Mouse (Mus musculus) thymus, adult 2 months (tissue): ENCODE data around the gene Nkain4. TPM values are rescaled to one million over a fixed set of nuclear protein-coding genes. Genes with fewer than 3 reads are reported as not detected.

Experiments used
- DNase-seq: peaks from one replicate; pipeline ENCODE4 v3.0.0; 2021
- H3K27ac ChIP-seq: fragments of 200-500 bp; 2 replicates; pipeline ENCODE4 v1.5.1; 2012; ENCODE audit warnings: low read length, control low read depth; ENCODE audit not compliant: control insufficient read depth, insufficient read depth
- H3K27me3 ChIP-seq: fragments of 200-500 bp; 2 replicates; pipeline ENCODE4 v1.6.1; 2012; ENCODE audit warnings: mild to moderate bottlenecking, low read length, moderate library complexity, mixed read lengths; ENCODE audit not compliant: control insufficient read depth, insufficient read depth
- H3K36me3 ChIP-seq: fragments of 200-500 bp; 2 replicates; pipeline ENCODE4 v1.6.1; 2012; ENCODE audit warnings: mild to moderate bottlenecking, low read length, moderate library complexity; ENCODE audit not compliant: control insufficient read depth, insufficient read depth
- H3K4me1 ChIP-seq: fragments of 200-500 bp; replicated peaks from 2 replicates; pipeline ENCODE4 v1.6.1; 2012; ENCODE audit warnings: low read length; ENCODE audit not compliant: control insufficient read depth, insufficient read depth
- H3K4me3 ChIP-seq: fragments of 200-500 bp; 2 replicates; pipeline ENCODE4 v1.5.1; 2012; ENCODE audit warnings: mild to moderate bottlenecking, low read length, control low read depth, moderate library complexity; ENCODE audit not compliant: control insufficient read depth, insufficient read depth
- CTCF ChIP-seq: fragments of 200-500 bp; IDR thresholded peaks from 2 replicates; pipeline ENCODE4 v1.5.1; 2012; ENCODE audit warnings: mild to moderate bottlenecking, control low read depth, low read length, moderate library complexity, borderline replicate concordance; ENCODE audit not compliant: control insufficient read depth, poor library complexity, insufficient read depth; ENCODE audit errors: extremely low read depth
- POLR2A ChIP-seq: fragments of 200-500 bp; IDR thresholded peaks from 2 replicates; pipeline ENCODE4 v1.6.1; 2012; ENCODE audit warnings: mild to moderate bottlenecking, low read length, control low read depth, moderate library complexity; ENCODE audit not compliant: control insufficient read depth, poor library complexity, insufficient read depth; ENCODE audit errors: extremely low read depth
- WGBS: fragments of 180-500 bp; shearing (Covaris S2); methylation state at CpG from one replicate; pipeline ENCODE4 v1.1.7; 2018; 5-methylcytosine and 5-hydroxymethylcytosine counted together
- polyA plus RNA-seq: library from polyadenylated mRNA; depleted of rRNA; stranded (reverse); fragments of >200 nt; gene quantifications from 2 replicates; pipeline ENCODE4 v1.2.3, GENCODE M21; 2012

Nkain4 gene
- polyA plus RNA-seq, 1 experiment: 24.6 TPM

GRCm38 (mm10) chr2:180902086-180902485 lies 52.4 kb downstream of the Nkain4 start:
- TF ChIP-seq POLR2A: no peak
- no peak for TF ChIP-seq CTCF
- no peak overlapping the region for H3K4me3 ChIP-seq
- peaks cover 15% of the 10 kb centered on the region for H3K36me3 ChIP-seq
- WGBS: 54% methylated on average over 2 of the region's 2 CpGs
- no peaks in the 10 kb centered on the region for H3K27me3 ChIP-seq
- peak; percentile 15 for DNase-seq
- H3K4me1 ChIP-seq: no peaks in the 10 kb centered on the region
- no peak overlapping the region for H3K27ac ChIP-seq

DNA sequence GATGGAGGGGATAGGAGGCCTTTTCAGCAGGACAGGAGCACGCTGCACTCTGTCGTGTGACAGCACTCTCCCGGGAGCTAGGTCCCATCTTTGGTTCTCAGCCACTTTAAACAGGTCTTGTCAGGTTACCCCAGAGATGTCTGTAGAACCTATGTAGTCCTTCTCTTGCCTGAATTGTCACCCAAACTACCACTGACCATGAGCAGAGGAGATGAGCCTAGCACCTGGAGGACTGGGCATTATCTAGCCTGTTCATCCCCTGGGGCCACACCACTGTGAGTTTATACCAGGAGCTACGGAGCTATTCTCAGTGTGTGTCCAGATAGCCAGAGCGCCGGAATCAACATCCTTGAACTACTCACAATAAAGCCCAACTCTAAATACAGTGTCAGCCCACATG lies 56.6 kb downstream of the Nkain4 start:
- H3K4me3 ChIP-seq: no peak overlapping the region
- H3K27ac ChIP-seq: no peak overlapping the region
- 84% methylated on average over 6 of the region's 6 CpGs for WGBS
- H3K27me3 ChIP-seq: peaks cover 10% of the 10 kb centered on the region; the same call in 1 of the 2 replicates
- no peaks in the 10 kb centered on the region for H3K36me3 ChIP-seq
- DNase-seq: no peak
- 0 out of 2 replicates have a peak, but pooled peaks cover 3% of the 10 kb centered on the region for H3K4me1 ChIP-seq
- TF ChIP-seq POLR2A (no peak), CTCF (no peak)

- DNase-seq: no peak
- Histone ChIP-seq H3K4me1 (0 out of 2 replicates have a peak, but pooled peaks cover 3% of the 10 kb centered on the region), H3K27me3 (peaks cover 10% of the 10 kb centered on the region; the same call in 1 of the 2 replicates), H3K36me3 (no peaks in the 10 kb centered on the region), H3K4me3 (no peak overlapping the region), H3K27ac (no peak overlapping the region)
- no peak for TF ChIP-seq CTCF
- TF ChIP-seq POLR2A: no peak
- 81% methylated on average over 15 of the region's 15 CpGs for WGBS
Measured at GRCm38 (mm10) chr2:180896819-180897625, 57.5 kb downstream of the Nkain4 start.

- H3K27me3 ChIP-seq: peaks cover 15% of the 10 kb centered on the region; the same call in 1 of the 2 replicates
- TF ChIP-seq CTCF: no peak
- no peak for TF ChIP-seq POLR2A
- DNase-seq: no peak
- WGBS: 78% methylated on average over 11 of the region's 11 CpGs
- no peak overlapping the region for H3K4me3 ChIP-seq
- no peak overlapping the region for H3K27ac ChIP-seq
- 0 out of 2 replicates have a peak, but pooled peaks cover 3% of the 10 kb centered on the region for H3K4me1 ChIP-seq
- no peaks in the 10 kb centered on the region for H3K36me3 ChIP-seq
Measured at GRCm38 (mm10) chr2:180895837-180896525, 58.5 kb downstream of the Nkain4 start.

DNA sequence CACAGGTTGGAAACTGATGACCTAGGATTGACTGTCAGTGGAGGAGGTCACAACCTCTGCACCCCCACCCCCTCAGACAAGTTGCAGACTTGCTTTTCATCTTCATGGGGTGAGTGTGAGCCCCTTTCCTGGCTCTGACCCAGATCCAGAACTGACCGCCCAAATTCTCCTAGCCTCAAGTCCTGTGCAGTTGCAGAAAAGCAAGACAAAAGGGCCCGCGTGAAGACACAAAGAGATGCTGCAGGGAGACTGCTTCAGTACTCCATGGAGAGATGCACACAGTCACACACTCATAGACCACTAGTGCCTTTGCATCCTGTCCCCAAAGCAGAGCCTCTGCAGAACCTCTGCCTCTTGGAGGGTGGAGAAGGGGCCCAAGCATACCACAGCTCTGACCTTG lies 59.2 kb downstream of the Nkain4 start:
- 0 out of 2 replicates have a peak, but pooled peaks cover 3% of the 10 kb centered on the region for H3K4me1 ChIP-seq
- H3K27me3 ChIP-seq: peaks cover 15% of the 10 kb centered on the region; the same call in 1 of the 2 replicates
- H3K27ac ChIP-seq: no peak overlapping the region
- DNase-seq: no peak
- WGBS: 81% methylated on average over 3 of the region's 3 CpGs
- TF ChIP-seq POLR2A (no peak), CTCF (no peak)
- no peaks in the 10 kb centered on the region for H3K36me3 ChIP-seq
- H3K4me3 ChIP-seq: no peak overlapping the region

DNA sequence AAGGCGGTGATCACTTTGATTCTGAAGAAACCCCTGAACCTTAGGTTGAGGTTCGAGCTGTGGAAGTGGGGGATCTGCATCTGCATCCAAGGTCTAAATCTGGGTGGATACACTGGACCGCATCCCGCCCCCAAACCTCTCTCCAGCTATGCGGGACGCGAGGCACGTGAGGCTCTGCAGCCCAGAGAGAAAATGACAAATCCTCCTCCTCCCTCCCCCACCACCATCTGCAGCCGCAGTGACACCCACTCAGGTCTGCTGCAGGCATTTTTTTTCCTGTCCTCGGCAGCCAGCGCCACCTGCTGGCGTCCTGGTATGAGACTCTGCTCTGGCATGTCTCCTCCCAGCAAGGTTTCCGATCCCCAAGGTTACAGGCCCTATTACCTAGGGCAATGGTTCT lies 59.8 kb downstream of the Nkain4 start:
- Histone ChIP-seq H3K27ac (no peak overlapping the region), H3K36me3 (no peaks in the 10 kb centered on the region), H3K27me3 (peaks cover 15% of the 10 kb centered on the region; the same call in 1 of the 2 replicates), H3K4me1 (0 out of 2 replicates have a peak, but pooled peaks cover 3% of the 10 kb centered on the region), H3K4me3 (no peak overlapping the region)
- peak; percentile 78 for DNase-seq
- TF ChIP-seq POLR2A (no peak), CTCF (peak; percentile 94)
- WGBS: 6% methylated on average over 13 of the region's 13 CpGs
